Comparison of ENCODE assay signal across 24 mouse cellular contexts in the genomic region with DNA sequence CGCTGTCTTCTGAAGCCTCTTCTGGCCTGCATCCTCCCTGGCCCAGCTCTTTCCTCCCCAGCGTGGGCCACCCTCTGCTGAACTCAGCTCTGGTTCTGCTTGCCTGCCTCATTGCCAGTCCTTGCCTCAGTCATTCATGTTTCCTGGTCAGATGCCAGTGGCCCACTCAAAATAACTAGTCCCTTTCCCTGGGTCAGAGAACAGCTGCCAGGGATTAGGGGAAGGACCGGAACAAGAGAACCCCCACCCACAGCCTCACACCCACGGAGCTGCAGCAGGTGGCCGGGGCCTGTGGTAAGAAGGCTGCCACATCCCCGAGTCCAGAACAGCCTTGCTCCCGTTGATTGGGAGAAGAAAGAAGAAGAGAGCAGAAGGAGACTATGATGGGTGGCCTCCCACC.
"Had no signal": no experiment of that assay in that cellular context is flagged by ENCODE, and none has a peak within 500 bp of the region (broad histone marks: within the 10 kb centered on the region; RNA-seq: fewer than 3 reads in every experiment).

No protein-coding gene starts in this region.

- H3K4me1 ChIP-seq: hindbrain, embryonic 15.5 days had no signal

- H3K27ac ChIP-seq: heart, adult 2 months; heart, embryonic 13.5 days; heart, embryonic 15.5 days; hindbrain, embryonic 13.5 days; hindbrain, embryonic 15.5 days; hindbrain, postnatal 0 days; kidney, embryonic 15.5 days; kidney, postnatal 0 days; limb, embryonic 13.5 days; liver, embryonic 12.5 days had no signal

- H3K9ac ChIP-seq: heart, embryonic 13.5 days; heart, embryonic 15.5 days; hindbrain, embryonic 13.5 days; hindbrain, embryonic 15.5 days; kidney, embryonic 15.5 days; limb, embryonic 13.5 days; liver, embryonic 12.5 days had no signal

- DNase-seq: gastrocnemius, postnatal 14 days; gastrocnemius, postnatal 36 days; heart, adult 11 months; heart, adult 2 months; heart, postnatal 14 days; heart, postnatal 36 days; kidney, adult 11 months; kidney, adult 2 months; kidney, adult 9 months; kidney, postnatal 14 days; kidney, postnatal 36 days; layer of hippocampus, adult 9-11 months; layer of hippocampus, postnatal 36 days had no signal

- H3K27me3 ChIP-seq: heart, embryonic 13.5 days; heart, embryonic 15.5 days; hindbrain, embryonic 13.5 days; hindbrain, embryonic 15.5 days; kidney, embryonic 15.5 days; limb, embryonic 13.5 days had no signal

- H3K4me2 ChIP-seq: heart, embryonic 11.5 days; heart, embryonic 13.5 days; heart, embryonic 15.5 days; hindbrain, embryonic 13.5 days; hindbrain, embryonic 15.5 days; kidney, embryonic 15.5 days; limb, embryonic 13.5 days; liver, embryonic 12.5 days had no signal

- H3K36me3 ChIP-seq: heart, embryonic 13.5 days; heart, embryonic 15.5 days; hindbrain, embryonic 13.5 days; hindbrain, embryonic 15.5 days; kidney, embryonic 15.5 days; limb, embryonic 13.5 days; liver, embryonic 12.5 days had no signal

- ATAC-seq: hindbrain, postnatal 0 days; intestine, embryonic 16.5 days; liver, embryonic 12.5 days had no signal

- H3K4me3 ChIP-seq: heart, adult 2 months; heart, embryonic 13.5 days; heart, embryonic 15.5 days; hindbrain, embryonic 13.5 days; hindbrain, embryonic 15.5 days; kidney, embryonic 15.5 days; limb, embryonic 13.5 days; liver, embryonic 12.5 days had no signal

- H3K9me3 ChIP-seq: heart, embryonic 13.5 days; heart, embryonic 15.5 days; hindbrain, embryonic 13.5 days; hindbrain, embryonic 15.5 days; kidney, embryonic 15.5 days; limb, embryonic 13.5 days; liver, embryonic 12.5 days had no signal
